In genomic region chr1:160373306-160373705, GRCm38 (mm10) we compare ENCODE assay signal across 23 mouse cellular contexts.
DNase-seq lines count a peak whose midpoint lies in the region; ATAC-seq and TF ChIP-seq lines count a peak whose summit lies in the region.
"Had no signal": no experiment of that assay in that cellular context is flagged by ENCODE, and none has a peak within 500 bp of the region (broad histone marks: within the 10 kb centered on the region; RNA-seq: fewer than 3 reads in every experiment).

No protein-coding gene starts in this region.

- peaks cover 0 to 19% of the 10 kb centered on the region in 2 experiments; a peak in 2 of 4 replicates for H3K36me3 ChIP-seq in MEL (ENCODE audit: control insufficient read depth in 1 of 2, insufficient read depth in 2 of 2, low read length in 2 of 2)
- H3K36me3 ChIP-seq in intestine, embryonic 15.5 days, result no peaks in the 10 kb centered on the region
- H3K36me3 ChIP-seq in liver, embryonic 14.5 days (replicated peaks; ENCODE audit: control insufficient read depth, insufficient read depth, low read depth), result no peaks in the 10 kb centered on the region
- H3K36me3 ChIP-seq in stomach, embryonic 15.5 days, result no peaks in the 10 kb centered on the region
- H3K36me3 ChIP-seq in hindbrain, embryonic 16.5 days (ENCODE audit: control insufficient read depth, insufficient read depth, low read length), result no peaks in the 10 kb centered on the region
- H3K36me3 ChIP-seq: embryonic facial prominence, embryonic 15.5 days; limb, embryonic 12.5 days; neural tube, embryonic 12.5 days had no signal

- H3K4me3 ChIP-seq in MEL (ENCODE audit: control insufficient read depth in 1 of 2, insufficient read depth in 1 of 2, low read depth in 2 of 2, low read length in 2 of 2), result no peak overlapping the region
- no peak overlapping the region for H3K4me3 ChIP-seq in intestine, embryonic 15.5 days (replicated peaks)
- H3K4me3 ChIP-seq in liver, embryonic 14.5 days (ENCODE audit: insufficient read depth in 1 of 2, low read depth in 2 of 2, low read length in 2 of 2), result no peak overlapping the region
- H3K4me3 ChIP-seq in stomach, embryonic 15.5 days (replicated peaks), result no peak overlapping the region
- no peak overlapping the region for H3K4me3 ChIP-seq in hindbrain, embryonic 16.5 days (ENCODE audit: low read length)
- H3K4me3 ChIP-seq: embryonic facial prominence, embryonic 15.5 days; gastrocnemius, adult 2 months; limb, embryonic 12.5 days; neural tube, embryonic 12.5 days had no signal

- peak; percentile 11 for DNase-seq in MEL (ENCODE audit: low read depth, low spot score)
- DNase-seq in liver, embryonic 14.5 days (ENCODE audit: low read depth in 3 of 3, low spot score in 3 of 3), result no peak
- DNase-seq in kidney, postnatal 36 days, result no peak
- DNase-seq in left cerebral cortex, adult 18-20 months (ENCODE audit: low spot score in 2 of 2), result no peak
- DNase-seq: adrenal gland, postnatal 10 days; cerebellum, adult 9-10 months; gastrocnemius, adult 2 months; heart, postnatal 4 days; kidney, postnatal 25 days; layer of hippocampus, adult 9-11 months; lung, embryonic 14.5 days; midbrain, embryonic 14.5 days; retina, postnatal 1 day had no signal

- no peak for TF ChIP-seq CTCF in MEL (IDR thresholded peaks at IDR 0.05 in 2 of 3, conservative IDR thresholded peaks at IDR 0.05 in 1 of 3; ENCODE audit: control insufficient read depth in 1 of 3, insufficient read depth in 1 of 3, low read depth in 2 of 3, low read length in 3 of 3, poor library complexity in 1 of 3, severe bottlenecking in 1 of 3)
- TF ChIP-seq CTCF in liver, embryonic 14.5 days (IDR thresholded peaks at IDR 0.05; ENCODE audit: low read depth), result no peak

- H3K27me3 ChIP-seq in MEL (ENCODE audit: control insufficient read depth in 1 of 2, insufficient read depth in 2 of 2, low read length in 2 of 2), result no peaks in the 10 kb centered on the region
- H3K27me3 ChIP-seq in intestine, embryonic 15.5 days (replicated peaks), result no peaks in the 10 kb centered on the region
- H3K27me3 ChIP-seq in liver, embryonic 14.5 days (ENCODE audit: control insufficient read depth, insufficient read depth, low read length), result no peaks in the 10 kb centered on the region
- H3K27me3 ChIP-seq in stomach, embryonic 15.5 days (replicated peaks), result no peaks in the 10 kb centered on the region
- no peaks in the 10 kb centered on the region for H3K27me3 ChIP-seq in hindbrain, embryonic 16.5 days (replicated peaks; ENCODE audit: control insufficient read depth, insufficient read depth, low read length)
- H3K27me3 ChIP-seq: embryonic facial prominence, embryonic 15.5 days; limb, embryonic 12.5 days; neural tube, embryonic 12.5 days had no signal

- ATAC-seq in intestine, embryonic 15.5 days, result peak; percentile 67
- ATAC-seq in liver, embryonic 14.5 days (ENCODE audit: insufficient read depth), result 0 out of 2 replicates have a peak, but pooled peaks have one; percentile 47
- 0 out of 2 replicates have a peak, but pooled peaks have one; percentile 31 for ATAC-seq in stomach, embryonic 15.5 days (ENCODE audit: insufficient read depth, low FRiP score, low read depth)
- no peak for ATAC-seq in hindbrain, embryonic 16.5 days
- ATAC-seq in cerebellum, adult (ENCODE audit: insufficient number of reproducible peaks, low FRiP score, low TSS enrichment), result no peak
- ATAC-seq: activated CD4-positive, CD25-positive, alpha-beta regulatory T cell, adult 4 months; forebrain, embryonic 14.5 days had no signal

- 77% methylated on average over 7 of the region's 7 CpGs for WGBS in intestine, embryonic 15.5 days
- WGBS in liver, embryonic 14.5 days (ENCODE audit: insufficient replicate concordance), result 66% methylated on average over 7 of the region's 7 CpGs
- WGBS in stomach, embryonic 15.5 days, result 74% methylated on average over 7 of the region's 7 CpGs
- 86% methylated on average over 7 of the region's 7 CpGs for WGBS in hindbrain, embryonic 16.5 days

- no peak overlapping the region for H3K9ac ChIP-seq in MEL (ENCODE audit: control insufficient read depth, low read depth, low read length, poor library complexity, severe bottlenecking)
- H3K9ac ChIP-seq in intestine, embryonic 15.5 days, result no peak overlapping the region
- H3K9ac ChIP-seq in liver, embryonic 14.5 days (replicated peaks), result no peak overlapping the region
- no peak overlapping the region for H3K9ac ChIP-seq in stomach, embryonic 15.5 days
- H3K9ac ChIP-seq in hindbrain, embryonic 16.5 days (ENCODE audit: low read depth, low read length), result no peak overlapping the region
- H3K9ac ChIP-seq: embryonic facial prominence, embryonic 15.5 days; hindbrain, embryonic 14.5 days; limb, embryonic 12.5 days; lung, embryonic 14.5 days; neural tube, embryonic 12.5 days had no signal

- no peak for TF ChIP-seq RAD21 in MEL (IDR thresholded peaks at IDR 0.05; ENCODE audit: low read depth, low read length)

- no peak for TF ChIP-seq POLR2A in MEL (IDR thresholded peaks at IDR 0.05; ENCODE audit: control insufficient read depth in 1 of 2, insufficient read depth in 1 of 2, low read depth in 1 of 2, low read length in 2 of 2, poor library complexity in 1 of 2)

- no peak overlapping the region for H3K27ac ChIP-seq in MEL (ENCODE audit: control insufficient read depth, low read depth, low read length)
- H3K27ac ChIP-seq in intestine, embryonic 15.5 days, result no peak overlapping the region
- no peak overlapping the region for H3K27ac ChIP-seq in liver, embryonic 14.5 days
- no peak overlapping the region for H3K27ac ChIP-seq in stomach, embryonic 15.5 days
- H3K27ac ChIP-seq in hindbrain, embryonic 16.5 days (ENCODE audit: low read depth, low read length), result no peak overlapping the region
- H3K27ac ChIP-seq: embryonic facial prominence, embryonic 15.5 days; gastrocnemius, adult 2 months; hindbrain, embryonic 14.5 days; limb, embryonic 12.5 days; neural tube, embryonic 12.5 days had no signal

- H3K9me3 ChIP-seq in MEL (replicated peaks; ENCODE audit: insufficient read depth, low read length), result no peaks in the 10 kb centered on the region
- no peaks in the 10 kb centered on the region for H3K9me3 ChIP-seq in intestine, embryonic 15.5 days
- H3K9me3 ChIP-seq in liver, embryonic 14.5 days (ENCODE audit: control insufficient read depth, low read length), result no peaks in the 10 kb centered on the region
- no peaks in the 10 kb centered on the region for H3K9me3 ChIP-seq in stomach, embryonic 15.5 days
- H3K9me3 ChIP-seq in hindbrain, embryonic 16.5 days (ENCODE audit: control insufficient read depth, low read length), result no peaks in the 10 kb centered on the region
- H3K9me3 ChIP-seq: embryonic facial prominence, embryonic 15.5 days; limb, embryonic 12.5 days; neural tube, embryonic 12.5 days had no signal

- no peak overlapping the region for H3K4me2 ChIP-seq in intestine, embryonic 15.5 days (replicated peaks)
- H3K4me2 ChIP-seq in liver, embryonic 14.5 days (ENCODE audit: low read depth), result no peak overlapping the region
- no peak overlapping the region for H3K4me2 ChIP-seq in stomach, embryonic 15.5 days
- no peak overlapping the region for H3K4me2 ChIP-seq in hindbrain, embryonic 16.5 days (ENCODE audit: low read length)
- H3K4me2 ChIP-seq: embryonic facial prominence, embryonic 15.5 days; hindbrain, embryonic 14.5 days; limb, embryonic 12.5 days; lung, embryonic 14.5 days; neural tube, embryonic 12.5 days had no signal

- TF ChIP-seq EP300 in MEL (IDR thresholded peaks at IDR 0.05; ENCODE audit: low read depth in 1 of 2, low read length in 2 of 2), result no peak
- TF ChIP-seq EP300 in liver, embryonic 14.5 days (IDR thresholded peaks at IDR 0.05; ENCODE audit: low read depth), result no peak

- no peaks in the 10 kb centered on the region for H3K79me2 ChIP-seq in MEL (ENCODE audit: control insufficient read depth, insufficient read depth, low read length, poor library complexity)

- H3K4me1 ChIP-seq in MEL (ENCODE audit: control insufficient read depth in 1 of 2, insufficient read depth in 2 of 2, low read length in 2 of 2), result peaks cover 5 to 14% of the 10 kb centered on the region in 2 experiments
- no peaks in the 10 kb centered on the region for H3K4me1 ChIP-seq in intestine, embryonic 15.5 days (replicated peaks)
- H3K4me1 ChIP-seq in liver, embryonic 14.5 days (replicated peaks; ENCODE audit: control insufficient read depth in 2 of 2, insufficient read depth in 2 of 2, low read length in 1 of 2), result peaks cover 0 to 5% of the 10 kb centered on the region in 2 experiments; a peak in 1 of 4 replicates
- H3K4me1 ChIP-seq in stomach, embryonic 15.5 days, result no peaks in the 10 kb centered on the region
- no peaks in the 10 kb centered on the region for H3K4me1 ChIP-seq in hindbrain, embryonic 16.5 days (ENCODE audit: control insufficient read depth, insufficient read depth, low read depth, low read length)
- H3K4me1 ChIP-seq: embryonic facial prominence, embryonic 15.5 days; neural tube, embryonic 12.5 days had no signal

TF ChIP-seq in MEL, 35 proteins besides CTCF, POLR2A, EP300 and RAD21:
- TF ChIP-seq MEF2A (IDR thresholded peaks at IDR 0.05; ENCODE audit: extremely low read depth, insufficient replicate concordance, low read depth, low read length, poor library complexity, severe bottlenecking) (no peak), ZKSCAN1 (IDR thresholded peaks at IDR 0.05; ENCODE audit: low read depth, low read length) (no peak), RCOR1 (IDR thresholded peaks at IDR 0.05; ENCODE audit: low read depth, low read length) (no peak), MAX (IDR thresholded peaks at IDR 0.05; ENCODE audit: low read length) (no peak), NRF1 (IDR thresholded peaks at IDR 0.05; ENCODE audit: insufficient read depth, low read depth, low read length, poor library complexity, severe bottlenecking) (no peak), MYB (IDR thresholded peaks at IDR 0.05; ENCODE audit: low read depth, low read length) (no peak), ZNF384 (IDR thresholded peaks at IDR 0.05; ENCODE audit: low read depth, low read length) (no peak), TBP (IDR thresholded peaks at IDR 0.05; ENCODE audit: low read depth, low read length) (no peak), TAL1 (IDR thresholded peaks at IDR 0.05; ENCODE audit: low read length) (no peak), E2F4 (IDR thresholded peaks at IDR 0.05; ENCODE audit: borderline replicate concordance, low read depth, low read length) (no peak)
TF ChIP-seq in MEL: peak in this region for 0.

Comparison
In these comparisons a context has a peak if more than half of its experiments do, and no peak if none do; other contexts are left out.
1. ATAC-seq: peak in intestine, embryonic 15.5 days (single experiment), liver, embryonic 14.5 days (single experiment) and stomach, embryonic 15.5 days (single experiment); none in hindbrain, embryonic 16.5 days (single experiment) and cerebellum, adult (single experiment).